Mouse (Mus musculus) gastrocnemius, postnatal 36 days (tissue): ENCODE results near the gene Olfr738. TPM values are rescaled to one million over a fixed set of nuclear protein-coding genes. Genes with fewer than 3 reads are reported as not detected.

ENCODE experiments used
- DNase-seq, 2 experiments: peaks; one replicate each; pipeline ENCODE4 v3.0.0; 2022
- intact Hi-C: fragments of 180-260 bp; cut with DNase I; formaldehyde crosslinking; loops from one replicate; pipeline ENCODE4 v1.15.1; 2025
- long read RNA-seq, 2 experiments: library from polyadenylated mRNA; stranded (forward); transcript quantifications; one replicate each; pipeline ENCODE4 v2.0.0; 2021
- total RNA-seq, 2 experiments: library from RNA; stranded (reverse); gene quantifications; 2 replicates each; pipeline ENCODE4 v1.2.3; 2021

The Olfr738 gene
- not detected for total RNA-seq
- long read RNA-seq, experiment 1 = 0 reads
- long read RNA-seq, experiment 2 = 0 reads

- no peak for DNase-seq
Observed at GRCm38 (mm10) chr14:50407268-50407667, at the start of gene Olfr738. Gene Olfr738, plus strand, starts transcription at chr14:50407568.

GRCm38 (mm10) chr14:50357593-50357992, 49.8 kb upstream of the Olfr738 start, which contains the start of gene Tlr11:
Gene Tlr11, plus strand, starts transcription at chr14:50357914.
- DNase-seq = no peak
- intact Hi-C loops = no loop called here

More at GRCm38 (mm10) chr14:50407268-50407667, at the start of gene Olfr738:
- intact Hi-C loops = no loop called here

DNA sequence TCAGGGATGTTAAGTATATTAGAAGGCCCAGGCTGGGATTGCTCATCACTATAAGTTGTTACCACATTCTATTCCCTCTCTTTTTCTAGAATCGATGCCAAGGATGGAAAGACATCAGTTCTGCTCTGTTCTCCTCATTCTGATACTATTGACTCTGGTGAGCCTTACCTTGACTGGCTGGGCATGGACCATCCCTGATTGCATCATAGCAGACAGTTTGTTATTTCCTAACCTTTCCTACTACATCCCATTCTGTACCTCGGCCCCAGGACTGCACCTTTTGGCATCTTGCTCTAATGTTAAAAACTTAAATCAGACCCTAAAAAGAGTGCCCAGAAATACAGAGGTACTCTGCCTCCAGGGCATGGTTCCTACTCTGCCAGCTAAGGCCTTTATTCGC, 46.9 kb upstream of the Olfr738 start:
- no peak for DNase-seq
- intact Hi-C loops = no loop called here

DNA sequence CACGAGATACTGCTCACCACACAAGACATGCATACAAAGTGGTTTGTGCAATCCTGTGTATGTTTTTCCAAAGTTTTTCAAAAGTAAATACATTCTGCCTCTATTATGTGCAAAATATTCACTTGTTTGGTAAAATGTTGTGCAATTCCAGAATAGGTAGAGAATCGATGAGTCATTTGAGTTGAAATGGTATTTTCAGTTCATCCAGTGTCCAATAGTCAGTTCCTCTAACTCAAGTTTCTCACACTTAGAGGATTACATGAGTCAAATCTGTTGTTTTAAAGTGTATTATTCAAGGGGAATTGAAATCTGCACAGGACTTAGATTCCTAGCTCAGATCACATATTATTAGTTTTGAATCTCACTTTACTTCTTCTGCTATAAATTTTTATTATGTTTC, 43.8 kb upstream of the Olfr738 start:
- no peak for DNase-seq
- intact Hi-C loops = no loop called here

DNA sequence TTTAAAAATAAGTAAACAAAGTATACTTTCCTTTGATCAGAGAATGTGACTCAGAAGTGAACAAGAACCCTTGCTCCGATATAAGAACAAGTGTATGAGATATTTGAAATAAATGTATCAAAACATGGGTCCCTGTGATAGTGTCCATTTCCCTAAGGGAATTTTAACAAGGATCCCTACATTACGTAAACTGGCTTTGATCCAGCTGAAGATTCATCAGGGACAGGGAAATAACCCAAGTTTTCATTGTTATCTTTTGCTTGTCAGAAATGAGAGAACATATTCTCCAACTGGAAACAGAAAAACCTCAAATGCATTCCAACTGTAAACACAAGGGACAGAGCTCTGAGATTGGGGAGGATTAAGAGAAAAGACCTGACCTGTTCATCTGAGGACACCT, 26.5 kb upstream of the Olfr738 start, which contains the start of gene Olfr736:
TSS of gene Olfr736 (plus strand) at position 301 of the 400 bp plus-strand sequence.
- intact Hi-C loops = no loop called here
- DNase-seq = no peak

DNA sequence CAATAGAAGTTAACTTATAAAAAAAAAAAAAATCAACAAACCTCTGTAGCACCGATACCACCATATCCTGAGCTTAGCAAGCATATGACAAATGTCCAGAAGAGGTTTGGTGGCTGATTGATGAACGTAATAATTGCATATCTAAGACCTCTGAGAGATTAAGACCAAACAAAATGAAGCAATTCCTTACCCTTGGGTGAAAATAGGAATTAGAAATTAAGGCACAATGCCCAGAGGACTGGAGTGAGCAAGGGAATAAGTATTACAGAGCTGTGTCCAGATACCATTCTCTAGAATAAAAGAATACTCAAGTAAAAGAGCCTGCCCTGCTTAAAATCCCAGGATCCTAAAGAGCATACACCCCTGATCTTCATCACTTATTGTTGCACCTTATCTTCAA, 11.0 kb downstream of the Olfr738 start, which contains the start of gene Olfr739:
TSS of gene Olfr739 (plus strand) at position 301 of the 400 bp plus-strand sequence.
- intact Hi-C loops = no loop called here
- DNase-seq = no peak

- intact Hi-C loops = no loop called here
- DNase-seq = no peak
Observed at GRCm38 (mm10) chr14:50445245-50445644, 37.9 kb downstream of the Olfr738 start, which contains the start of gene Olfr740. Gene Olfr740, plus strand, starts transcription at chr14:50445545.

Other genes with a start within 250 kb of the Olfr738 start
- not detected for gene Olfr730, start 219.4 kb upstream of the Olfr738 start, total RNA-seq
- not detected for gene Olfr731, start 165.7 kb upstream of the Olfr738 start, total RNA-seq
- gene Olfr732, start 123.4 kb upstream of the Olfr738 start, total RNA-seq = not detected
- gene Olfr733, start 106.0 kb upstream of the Olfr738 start, total RNA-seq = not detected
- not detected for gene Olfr734, start 80.8 kb upstream of the Olfr738 start, total RNA-seq
- gene Olfr735, start 58.7 kb upstream of the Olfr738 start, total RNA-seq = not detected
- gene Tlr11, start 49.7 kb upstream of the Olfr738 start, total RNA-seq = under 1 TPM in 1 of 2 experiments, not detected in 1; 0.08 TPM
- gene Olfr736, start 26.4 kb upstream of the Olfr738 start, total RNA-seq = not detected
- not detected for gene Olfr739, start 11.1 kb downstream of the Olfr738 start, total RNA-seq
- not detected for gene Olfr740, start 38.0 kb downstream of the Olfr738 start, total RNA-seq
- gene Olfr741, start 65.2 kb downstream of the Olfr738 start, total RNA-seq = not detected
- not detected for gene Olfr742, start 96.0 kb downstream of the Olfr738 start, total RNA-seq
- gene Olfr743, start 114.3 kb downstream of the Olfr738 start, total RNA-seq = not detected
- not detected for gene Olfr744, start 207.3 kb downstream of the Olfr738 start, total RNA-seq
- gene Olfr745, start 231.8 kb downstream of the Olfr738 start, total RNA-seq = not detected
- gene Olfr746, start 239.5 kb downstream of the Olfr738 start, total RNA-seq = not detected